Mouse (Mus musculus) ES-E14 (cell line): ENCODE data around the gene Eef1g. TPM values are rescaled to one million over a fixed set of nuclear protein-coding genes. Genes with fewer than 3 reads are reported as not detected.

Experiments used
- DNase-seq: peaks from one replicate; pipeline ENCODE4 v3.0.0-alpha.2; 2013; ENCODE audit warnings: low read depth, low spot score
- H3K27ac ChIP-seq: 2 replicates; pipeline ENCODE4 v1.5.1; 2012; ENCODE audit warnings: low read depth, mild to moderate bottlenecking, low read length, moderate library complexity, mixed read lengths; ENCODE audit not compliant: poor library complexity, insufficient read depth, severe bottlenecking
- H3K36me3 ChIP-seq: 2 replicates; pipeline ENCODE4 v1.6.1; 2012; ENCODE audit warnings: mild to moderate bottlenecking, low read length, moderate library complexity, mixed read lengths; ENCODE audit not compliant: control insufficient read depth, poor library complexity, insufficient read depth, severe bottlenecking
- H3K4me1 ChIP-seq, 2 experiments: fragments of 150-350 bp in 1 of 2; sonication (generic) in 1 of 2; 2 replicates each; pipeline ENCODE4 v1.6.1; 2012; ENCODE audit warnings: low read length in 2 of 2, mild to moderate bottlenecking in 1 of 2, mixed read lengths in 1 of 2; ENCODE audit not compliant: control insufficient read depth in 2 of 2, insufficient read depth in 2 of 2, poor library complexity in 1 of 2
- H3K4me3 ChIP-seq, 2 experiments: fragments of 150-350 bp in 1 of 2; sonication (generic) in 1 of 2; 2 replicates each; pipeline ENCODE4 v1.5.1; 2012; ENCODE audit warnings: low read length in 2 of 2, low read depth in 1 of 2, mild to moderate bottlenecking in 1 of 2, mixed read lengths in 1 of 2; ENCODE audit not compliant: insufficient read depth in 1 of 2, poor library complexity in 1 of 2, severe bottlenecking in 1 of 2
- H3K9ac ChIP-seq: 2 replicates; pipeline ENCODE4 v1.6.1; 2012; ENCODE audit warnings: low read depth, mild to moderate bottlenecking, low read length, mixed read lengths; ENCODE audit not compliant: poor library complexity, insufficient read depth, severe bottlenecking
- H3K9me3 ChIP-seq: fragments of 150-350 bp; sonication (generic); 2 replicates; pipeline ENCODE4 v1.6.1; 2012; ENCODE audit warnings: low read depth, mild to moderate bottlenecking, low read length; ENCODE audit not compliant: control insufficient read depth, insufficient read depth
- CHD2 ChIP-seq: IDR thresholded peaks from 2 replicates; pipeline ENCODE4 v1.6.1; 2014; ENCODE audit warnings: mild to moderate bottlenecking, low read depth, low read length, inconsistent platforms
- MAFK ChIP-seq: IDR thresholded peaks from 2 replicates; pipeline ENCODE4 v1.6.1; 2014; ENCODE audit warnings: mild to moderate bottlenecking, low read depth, low read length, inconsistent platforms; ENCODE audit not compliant: insufficient read depth
- ZC3H11A ChIP-seq: IDR thresholded peaks from 2 replicates; pipeline ENCODE4 v1.6.1; 2012; ENCODE audit warnings: low read depth, mild to moderate bottlenecking, inconsistent platforms, low read length, borderline replicate concordance
- in situ Hi-C, 2 experiments: fragments of 600-800 bp; cut with MboI; formaldehyde crosslinking; loops; one replicate each; pipeline ENCODE4 v1.15.1; 2025; ENCODE audit warnings: low sequenced_read_pairs in 2 of 2, inconsistent platforms in 1 of 2; ENCODE audit not compliant: unreplicated experiment in 2 of 2
- total RNA-seq: library from RNA; depleted of rRNA; stranded (reverse); fragments of 300-350 nt; gene quantifications from 2 replicates; pipeline ENCODE4 v1.2.3, GENCODE M21; 2012; rRNA removed

The Eef1g gene
- total RNA-seq, 1 experiment = 1,417 TPM

GRCm38 (mm10) chr19:9026634-9027033 is 59.8 kb downstream of the Eef1g start:
- Histone ChIP-seq H3K4me3 (no peak overlapping the region), H3K9ac (no peak overlapping the region), H3K27ac (no peak overlapping the region), H3K4me1 (peaks cover 0 to 4% of the 10 kb centered on the region in 2 experiments; a peak in 1 of 4 replicates), H3K9me3 (no peaks in the 10 kb centered on the region), H3K36me3 (no peaks in the 10 kb centered on the region)
- no peak for TF ChIP-seq MAFK
- TF ChIP-seq CHD2 = no peak
- in situ Hi-C loops = no loop called here
- DNase-seq = no peak

GRCm38 (mm10) chr19:9027795-9028194 is 61.0 kb downstream of the Eef1g start:
- no peaks in the 10 kb centered on the region for H3K36me3 ChIP-seq
- 0 out of 2 replicates have a peak overlapping the region, but pooled peaks have one; percentile 5 for H3K27ac ChIP-seq
- H3K4me1 ChIP-seq = peaks cover 0 to 4% of the 10 kb centered on the region in 2 experiments; a peak in 1 of 4 replicates
- no peak overlapping the region for H3K4me3 ChIP-seq
- in situ Hi-C loops = no loop called here
- no peaks in the 10 kb centered on the region for H3K9me3 ChIP-seq
- DNase-seq = no peak
- peak; percentile 87 for TF ChIP-seq MAFK
- no peak for TF ChIP-seq ZC3H11A
- no peak overlapping the region for H3K9ac ChIP-seq

Other genes with a start within 250 kb of the Eef1g start
- gene Slc3a2, start 243.7 kb upstream of the Eef1g start, total RNA-seq = 354 and 566 TPM in 2 replicates
- 173 and 180 TPM in 2 replicates for gene Wdr74, start 231.2 kb upstream of the Eef1g start, total RNA-seq
- gene 1700092M07Rik, start 226.3 kb upstream of the Eef1g start, total RNA-seq = 8.5 and 8.9 TPM in 2 replicates
- gene Stx5a, start 225.6 kb upstream of the Eef1g start, total RNA-seq = 66.3 and 73.2 TPM in 2 replicates
- 99.5 and 101 TPM in 2 replicates for gene Nxf1, start 210.0 kb upstream of the Eef1g start, total RNA-seq
- gene Tmem223, start 196.0 kb upstream of the Eef1g start, total RNA-seq = 77.3 and 125 TPM in 2 replicates
- gene Tmem179b, start 192.6 kb upstream of the Eef1g start, total RNA-seq = 45.9 and 51.2 TPM in 2 replicates
- gene Taf6l, start 180.6 kb upstream of the Eef1g start, total RNA-seq = 28.6 and 29.4 TPM in 2 replicates
- gene Polr2g, start 168.5 kb upstream of the Eef1g start, total RNA-seq = 113 and 144 TPM in 2 replicates
- gene Zbtb3, start 164.5 kb upstream of the Eef1g start, total RNA-seq = 3.4 TPM in 2 replicates
- 42.6 and 47.5 TPM in 2 replicates for gene Ttc9c, start 147.7 kb upstream of the Eef1g start, total RNA-seq
- gene Hnrnpul2, start 147.0 kb upstream of the Eef1g start, total RNA-seq = 37.5 and 48.5 TPM in 2 replicates
- 1.4 and 2.7 TPM in 2 replicates for gene AC129217.1, start 137.3 kb upstream of the Eef1g start, total RNA-seq
- 62.6 and 79.6 TPM in 2 replicates for gene Bscl2, start 129.6 kb upstream of the Eef1g start, total RNA-seq
- gene Gng3, start 127.8 kb upstream of the Eef1g start, total RNA-seq = 4.5 TPM in 2 replicates
- 1.3 and 2.4 TPM in 2 replicates for gene Lrrn4cl, start 116.3 kb upstream of the Eef1g start, total RNA-seq
- 207 and 220 TPM in 2 replicates for gene Ubxn1, start 95.5 kb upstream of the Eef1g start, total RNA-seq
- 75.3 and 83.4 TPM in 2 replicates for gene Uqcc3, start 86.1 kb upstream of the Eef1g start, total RNA-seq
- gene Lbhd1, start 83.3 kb upstream of the Eef1g start, total RNA-seq = 11.0 and 14.3 TPM in 2 replicates
- gene Gm49403, start 83.1 kb upstream of the Eef1g start, total RNA-seq = not detected in 2 replicates
- 146 and 214 TPM in 2 replicates for gene 1810009A15Rik, start 78.2 kb upstream of the Eef1g start, total RNA-seq
- not detected in 2 replicates for gene Gm49416, start 78.1 kb upstream of the Eef1g start, total RNA-seq
- gene Ints5, start 74.0 kb upstream of the Eef1g start, total RNA-seq = 54.0 and 59.3 TPM in 2 replicates
- gene Ganab, start 69.0 kb upstream of the Eef1g start, total RNA-seq = 321 and 436 TPM in 2 replicates
- 30.4 and 36.8 TPM in 2 replicates for gene B3gat3, start 46.7 kb upstream of the Eef1g start, total RNA-seq
- gene Rom1, start 37.7 kb upstream of the Eef1g start, total RNA-seq = 3.6 and 4.0 TPM in 2 replicates
- gene Eml3, start 37.5 kb upstream of the Eef1g start, total RNA-seq = 20.6 and 22.2 TPM in 2 replicates
- 89.8 and 92.9 TPM in 2 replicates for gene Mta2, start 25.2 kb upstream of the Eef1g start, total RNA-seq
- gene Tut1, start 13.2 kb upstream of the Eef1g start, total RNA-seq = 42.6 and 49.6 TPM in 2 replicates
- gene Ahnak, start 22.2 kb downstream of the Eef1g start, total RNA-seq = 102 and 155 TPM in 2 replicates
- not detected in 2 replicates for gene Scgb1a1, start 120.9 kb downstream of the Eef1g start, total RNA-seq
- 14.4 and 17.2 TPM in 2 replicates for gene Asrgl1, start 168.6 kb downstream of the Eef1g start, total RNA-seq